Mouse (Mus musculus) layer of hippocampus, adult 8-10 months (tissue): Measurements from ENCODE around the gene Ddx21. TPM values are rescaled to one million over a fixed set of nuclear protein-coding genes. Genes with fewer than 3 reads are reported as not detected.
A peak's percentile ranks its signal among the peaks of the same experiment; 100 is the strongest.

ENCODE experiments used
- DNase-seq, 2 experiments: peaks; one replicate each; pipeline ENCODE4 v3.0.0; 2022; ENCODE audit warnings: low spot score in 2 of 2
- total RNA-seq, 4 experiments: library from RNA; stranded (reverse); gene quantifications; 2 replicates each; pipeline ENCODE4 v1.2.4; 2022

Ddx21 gene
- total RNA-seq, 4 experiments from 2014 or later, result 21.2 to 28.9 (median 23.2) TPM

- DNase-seq, result no peak
Measured at GRCm38 (mm10) chr10:62570126-62570871, 31.8 kb downstream of the Ddx21 start.

DNA sequence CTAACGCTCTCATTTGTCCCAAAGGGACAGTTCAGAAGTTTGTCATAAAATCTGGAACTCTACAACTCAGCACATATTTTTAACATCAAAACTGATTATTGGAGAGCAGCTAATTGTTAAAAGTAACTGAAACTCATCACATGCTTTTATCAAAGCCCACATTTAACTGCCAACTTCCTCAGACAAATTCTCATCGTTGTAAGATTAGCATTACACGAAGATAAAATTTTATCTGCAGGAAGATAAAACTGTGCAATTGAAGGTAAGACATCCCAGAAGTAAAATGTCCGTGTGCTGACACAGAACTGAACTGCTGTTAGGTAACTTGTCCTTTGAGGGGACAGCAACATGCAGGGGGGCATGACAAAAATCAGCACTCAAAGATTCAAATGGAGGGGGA lies 33.2 kb downstream of the Ddx21 start:
- DNase-seq, result no peak

DNA sequence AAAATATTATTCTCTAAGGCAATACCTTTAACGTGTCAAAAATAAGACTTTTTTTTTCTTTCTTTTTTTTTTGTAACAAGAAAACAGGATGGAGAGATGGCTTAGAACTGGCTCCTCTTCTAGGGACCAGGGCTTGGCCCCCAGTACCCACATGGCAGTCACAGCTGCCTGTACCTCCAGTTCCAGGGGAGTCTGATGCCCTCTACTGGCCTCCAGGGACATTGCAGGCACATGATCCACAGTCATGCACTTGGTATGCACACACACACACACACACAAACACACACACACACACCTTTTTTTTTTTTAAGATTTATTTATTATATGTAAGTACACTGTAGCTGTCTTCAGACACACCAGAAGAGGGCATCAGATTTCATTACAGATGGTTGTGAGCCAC lies 44.3 kb downstream of the Ddx21 start:
- DNase-seq, result no peak

GRCm38 (mm10) chr10:62556558-62556901 lies 45.6 kb downstream of the Ddx21 start:
- no peak for DNase-seq

GRCm38 (mm10) chr10:62555705-62556557 lies 46.1 kb downstream of the Ddx21 start:
- DNase-seq, result no peak

- no peak for DNase-seq
Measured at GRCm38 (mm10) chr10:62553611-62554091, 48.4 kb downstream of the Ddx21 start.

DNA sequence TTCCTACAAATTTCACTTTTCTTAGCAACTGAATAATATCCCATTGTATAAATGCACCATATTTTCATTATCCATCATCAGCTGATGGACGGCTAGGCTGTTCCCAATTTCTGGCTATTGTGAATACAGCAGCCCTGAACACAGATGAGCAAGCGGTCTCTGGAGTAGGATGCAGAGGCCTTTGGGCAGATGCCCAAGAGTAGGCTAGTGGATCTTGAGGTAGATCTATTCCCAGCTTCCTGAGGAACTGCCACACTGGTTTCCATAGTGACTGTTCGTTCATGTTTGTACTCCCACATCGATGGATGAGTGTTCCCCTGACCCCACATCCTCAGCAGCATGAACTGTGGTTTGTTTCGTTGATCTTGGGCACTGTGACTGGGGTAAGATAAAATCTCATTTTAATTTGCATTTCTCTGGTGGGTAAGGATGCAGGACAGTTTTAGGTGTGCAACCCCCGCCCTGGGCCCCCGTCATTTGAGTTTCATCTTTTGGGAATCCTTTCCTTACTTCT lies 51.2 kb downstream of the Ddx21 start:
- no peak for DNase-seq

DNA sequence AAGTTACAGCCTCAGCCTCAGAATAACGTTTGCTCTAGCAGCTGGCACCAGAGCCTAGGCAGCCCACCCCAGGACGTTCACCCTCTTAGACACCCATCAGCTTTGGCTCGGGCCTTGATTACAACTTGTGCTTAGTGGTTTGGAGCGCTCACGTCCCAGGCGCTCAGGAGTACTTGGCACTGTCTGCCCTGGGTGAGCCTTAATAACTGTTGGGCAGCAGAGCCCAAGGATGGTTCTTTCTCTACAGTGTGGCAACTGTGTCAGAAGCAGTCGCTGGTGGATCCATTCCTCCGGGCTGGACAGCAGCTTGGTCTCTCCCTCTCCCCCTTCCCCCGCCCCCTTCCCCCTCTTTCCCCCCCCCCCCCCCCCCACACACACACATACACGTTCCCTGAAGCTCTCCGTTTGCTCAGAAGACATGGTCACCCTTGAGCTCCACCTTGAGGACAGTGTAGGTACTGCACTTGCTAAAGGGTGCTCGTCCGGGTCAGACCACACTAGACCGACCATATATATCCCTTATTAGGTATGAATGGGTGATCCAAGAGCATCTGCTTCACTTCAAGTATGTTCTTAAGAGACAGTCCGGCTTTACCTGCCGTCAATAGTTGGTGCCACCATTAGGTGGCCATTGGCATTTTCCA lies 52.4 kb downstream of the Ddx21 start:
- DNase-seq, result peak; percentile 29 to 69

GRCm38 (mm10) chr10:62546441-62546840 lies 55.6 kb downstream of the Ddx21 start:
- no peak for DNase-seq

- DNase-seq, result no peak
Measured at GRCm38 (mm10) chr10:62545759-62546158, 56.3 kb downstream of the Ddx21 start.

GRCm38 (mm10) chr10:62544316-62544715 lies 57.8 kb downstream of the Ddx21 start:
- DNase-seq, result no peak

- no peak for DNase-seq
Measured at GRCm38 (mm10) chr10:62543399-62543808, 58.7 kb downstream of the Ddx21 start.

DNA sequence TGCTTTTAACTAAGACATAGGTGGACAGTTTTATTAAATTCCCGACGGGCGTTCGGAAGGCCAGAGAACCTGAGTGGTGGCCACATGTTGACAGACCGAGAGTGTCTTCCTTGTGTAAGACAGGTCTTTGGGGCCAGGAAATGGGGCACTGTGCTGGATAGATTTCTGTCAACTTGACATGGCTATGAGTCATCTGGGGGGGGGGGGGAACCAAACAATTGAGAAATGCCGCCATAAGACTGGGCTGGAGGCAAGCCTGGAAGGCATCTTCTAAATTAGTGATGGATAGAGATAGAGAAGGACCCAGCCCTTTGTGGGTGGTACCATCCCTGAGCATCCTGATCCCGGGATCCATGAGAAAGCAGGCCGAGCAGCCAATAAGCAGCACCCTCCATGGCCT lies 59.2 kb downstream of the Ddx21 start:
- DNase-seq, result no peak

- no peak for DNase-seq
Measured at GRCm38 (mm10) chr10:62542507-62542906, 59.6 kb downstream of the Ddx21 start.

DNA sequence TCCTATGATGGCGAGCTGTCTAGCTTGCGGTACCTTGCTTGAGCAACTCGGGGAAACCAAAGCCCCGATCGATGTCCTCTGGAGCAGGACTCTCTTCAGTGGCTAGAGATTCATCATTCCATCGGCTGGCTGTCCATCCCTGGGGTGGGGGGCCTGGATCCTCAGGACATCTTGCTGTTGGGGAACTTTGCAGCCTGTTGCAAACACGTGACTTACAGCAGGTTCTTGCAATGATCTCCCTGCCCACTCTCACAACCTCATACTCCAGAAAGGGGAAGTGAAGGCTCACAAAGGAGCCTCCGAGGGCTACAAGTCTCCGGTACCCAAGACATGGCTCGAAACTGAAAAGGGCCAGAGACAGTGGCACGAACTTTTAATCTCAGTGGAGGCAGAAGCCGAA lies 60.6 kb downstream of the Ddx21 start:
- DNase-seq, result no peak

- no peak for DNase-seq
Measured at GRCm38 (mm10) chr10:62540800-62541199, 61.3 kb downstream of the Ddx21 start.

- no peak for DNase-seq
Measured at GRCm38 (mm10) chr10:62534509-62534908, 67.6 kb downstream of the Ddx21 start.

- no peak for DNase-seq
Measured at GRCm38 (mm10) chr10:62532832-62533231, 69.2 kb downstream of the Ddx21 start.
